Mouse (Mus musculus) hindbrain, embryonic 14.5 days (tissue): ENCODE measurements around the gene N4bp1. TPM values are rescaled to one million over a fixed set of nuclear protein-coding genes. Genes with fewer than 3 reads are reported as not detected.

Experiments
- ATAC-seq: fragments of 200-750 bp; cut with Nextera tagmentation; 2 replicates; pipeline ENCODE4 v1.8.0; 2017; ENCODE audit warnings: moderate number of reproducible peaks, mild to moderate bottlenecking, moderate TSS enrichment, moderate library complexity; ENCODE audit not compliant: low FRiP score
- DNase-seq: peaks from one replicate; pipeline ENCODE4 v3.0.0-alpha.2; 2015; ENCODE audit warnings: low spot score
- H3K27ac ChIP-seq: fragments of 300-500 bp; sonication (generic); 2 replicates; pipeline ENCODE4 v1.5.1; 2014; ENCODE audit warnings: mild to moderate bottlenecking, moderate library complexity
- H3K27me3 ChIP-seq: fragments of 300-500 bp; sonication (generic); 2 replicates; pipeline ENCODE4 v1.6.1; 2014; ENCODE audit warnings: mild to moderate bottlenecking, low read length, mixed read lengths; ENCODE audit not compliant: control insufficient read depth, insufficient read depth
- H3K36me3 ChIP-seq: fragments of 300-500 bp; sonication (generic); replicated peaks from 2 replicates; pipeline ENCODE4 v1.6.1; 2014; ENCODE audit not compliant: control insufficient read depth, insufficient read depth
- H3K4me1 ChIP-seq: fragments of 300-500 bp; sonication (generic); replicated peaks from 2 replicates; pipeline ENCODE4 v1.6.1; 2014; ENCODE audit warnings: antibody characterized with exemption, low read length, mixed read lengths; ENCODE audit not compliant: control insufficient read depth, insufficient read depth
- H3K4me2 ChIP-seq: fragments of 300-500 bp; sonication (generic); replicated peaks from 2 replicates; pipeline ENCODE4 v1.6.1; 2014; ENCODE audit warnings: mild to moderate bottlenecking, moderate library complexity
- H3K4me3 ChIP-seq: fragments of 300-500 bp; sonication (generic); replicated peaks from 2 replicates; pipeline ENCODE4 v1.5.1; 2014; ENCODE audit warnings: mild to moderate bottlenecking, low read length
- H3K9ac ChIP-seq: fragments of 300-500 bp; sonication (generic); 2 replicates; pipeline ENCODE4 v1.6.1; 2014
- H3K9me3 ChIP-seq: fragments of 300-500 bp; sonication (generic); 2 replicates; pipeline ENCODE4 v1.6.1; 2016; ENCODE audit warnings: low read length; ENCODE audit not compliant: control insufficient read depth
- WGBS: fragments of 180-500 bp; shearing (Covaris S2); extraction: QIAGEN DNeasy Blood & Tissue Kit; methylation state at CpG from one replicate; pipeline ENCODE4 v1.1.7; 2014; 5-methylcytosine and 5-hydroxymethylcytosine counted together
- polyA plus RNA-seq: library from polyadenylated mRNA; unstranded; fragments of >200 nt; fragmentation: Nextera tagmentation; extraction: Ambion mirVana; gene quantifications from 2 replicates; pipeline ENCODE4 v1.2.1, GENCODE M21; 2014

The N4bp1 gene
- polyA plus RNA-seq, 1 experiment from 2014 or later: 11.0 TPM

- Histone ChIP-seq H3K4me1 (no peaks in the 10 kb centered on the region), H3K9me3 (no peaks in the 10 kb centered on the region), H3K36me3 (peaks cover 48% of the 10 kb centered on the region), H3K27me3 (no peaks in the 10 kb centered on the region), H3K4me2 (no peak overlapping the region), H3K27ac (no peak overlapping the region), H3K4me3 (no peak overlapping the region), H3K9ac (no peak overlapping the region)
- 97% methylated on average over 12 of the region's 12 CpGs for WGBS
- DNase-seq (no peak), ATAC-seq (no peak)
These were observed 44.9 kb downstream of the N4bp1 start for GRCm38 (mm10) chr8:86840120-86840693.

GRCm38 (mm10) chr8:86838707-86839438, 46.2 kb downstream of the N4bp1 start:
- peaks cover 39% of the 10 kb centered on the region for H3K36me3 ChIP-seq

DNA sequence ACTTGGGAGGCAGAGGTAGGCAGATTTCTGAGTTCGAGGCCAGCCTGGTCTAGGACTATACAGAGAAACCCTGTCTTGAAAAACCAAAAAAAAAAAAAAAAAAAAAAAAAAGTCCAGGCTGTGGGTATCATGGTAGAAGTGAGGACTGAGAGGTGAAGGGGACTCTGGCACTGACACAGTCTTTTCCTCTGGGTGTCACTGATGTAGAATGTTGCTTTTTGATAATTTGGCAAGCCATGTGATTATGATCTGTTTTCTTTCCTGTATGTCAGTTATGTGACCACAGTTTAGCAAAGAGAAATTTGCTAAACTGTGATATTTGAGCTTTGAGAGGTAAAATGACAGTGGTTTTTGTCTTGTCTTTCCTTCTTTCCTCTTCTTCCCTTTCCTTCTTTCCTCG, 47.8 kb downstream of the N4bp1 start:
- ATAC-seq: no peak
- no peak for DNase-seq

More at GRCm38 (mm10) chr8:86838707-86839438, 46.2 kb downstream of the N4bp1 start:
- no peaks in the 10 kb centered on the region for H3K4me1 ChIP-seq
- 97% methylated on average over 6 of the region's 6 CpGs for WGBS
- ATAC-seq (no peak), DNase-seq (no peak)
- H3K9ac ChIP-seq: no peak overlapping the region
- no peaks in the 10 kb centered on the region for H3K27me3 ChIP-seq
- no peak overlapping the region for H3K27ac ChIP-seq
- no peak overlapping the region for H3K4me2 ChIP-seq
- H3K9me3 ChIP-seq: no peaks in the 10 kb centered on the region
- no peak overlapping the region for H3K4me3 ChIP-seq

DNA sequence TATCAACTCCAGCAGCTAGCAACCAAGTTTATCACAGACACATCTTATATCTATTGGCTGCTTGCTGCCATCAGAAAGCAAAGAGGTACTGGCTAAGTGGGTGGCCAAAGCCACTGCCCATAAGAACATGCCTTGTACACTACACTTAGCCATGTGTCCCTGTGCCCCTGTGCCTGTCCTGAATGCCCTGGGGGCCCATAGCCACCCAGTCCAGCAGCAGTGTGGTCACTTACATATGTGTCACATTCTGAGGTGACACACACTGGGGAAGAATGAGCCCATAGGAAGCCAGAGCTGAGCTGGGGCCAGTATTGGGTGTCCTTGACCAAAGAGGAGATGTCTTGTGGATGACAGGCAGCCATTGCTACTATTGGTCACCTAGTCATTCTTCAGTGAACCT, 49.2 kb downstream of the N4bp1 start:
- H3K9ac ChIP-seq: no peak overlapping the region
- ATAC-seq (no peak), DNase-seq (no peak)
- no peaks in the 10 kb centered on the region for H3K27me3 ChIP-seq
- peaks cover 10% of the 10 kb centered on the region; the same call in 1 of the 2 replicates for H3K36me3 ChIP-seq
- no peak overlapping the region for H3K4me3 ChIP-seq
- no peaks in the 10 kb centered on the region for H3K4me1 ChIP-seq
- no peak overlapping the region for H3K27ac ChIP-seq
- no peaks in the 10 kb centered on the region for H3K9me3 ChIP-seq
- H3K4me2 ChIP-seq: no peak overlapping the region

More for the DNA sequence above, 47.8 kb downstream of the N4bp1 start:
- peaks cover 24% of the 10 kb centered on the region for H3K36me3 ChIP-seq
- no peak overlapping the region for H3K27ac ChIP-seq
- H3K9me3 ChIP-seq: no peaks in the 10 kb centered on the region
- no peak overlapping the region for H3K9ac ChIP-seq
- H3K4me1 ChIP-seq: no peaks in the 10 kb centered on the region
- WGBS: 84% methylated on average over 2 of the region's 2 CpGs
- no peaks in the 10 kb centered on the region for H3K27me3 ChIP-seq
- no peak overlapping the region for H3K4me2 ChIP-seq
- no peak overlapping the region for H3K4me3 ChIP-seq

DNA sequence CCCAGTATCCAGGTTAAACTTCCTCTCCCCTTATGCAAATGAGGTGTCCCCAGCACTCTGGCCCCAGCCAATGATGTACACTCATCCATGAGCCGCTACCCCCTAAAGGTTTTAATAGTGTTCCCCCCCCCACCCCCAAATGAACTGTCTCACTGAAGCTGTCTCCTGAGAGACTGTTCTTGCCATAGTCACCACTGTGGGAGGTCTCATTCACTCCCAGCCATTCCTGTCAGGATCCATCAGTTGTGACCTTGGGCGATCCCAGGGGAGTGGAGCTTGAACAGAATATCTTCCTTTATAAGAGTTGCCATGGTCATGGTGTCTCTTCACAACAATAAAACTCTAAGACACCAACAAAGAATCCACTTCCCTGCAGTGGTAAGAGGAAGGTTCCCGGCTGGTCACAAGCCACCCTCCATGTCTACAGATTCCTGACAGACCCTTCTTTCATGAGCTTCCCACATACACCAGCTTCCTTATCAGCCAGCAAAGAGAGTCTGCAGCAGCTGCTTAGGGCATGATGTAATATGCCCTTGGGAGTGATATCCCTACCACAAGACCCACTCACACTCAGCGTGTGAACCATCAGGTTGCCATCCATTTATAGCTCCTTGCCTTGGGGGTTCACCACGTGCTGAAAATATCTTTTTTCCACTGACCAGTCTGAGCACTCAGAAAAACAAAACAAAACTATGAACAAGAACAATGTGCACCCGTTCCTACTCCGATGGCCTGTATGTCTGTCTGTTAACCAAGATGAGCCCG, 50.4 kb downstream of the N4bp1 start:
- H3K4me2 ChIP-seq: no peak overlapping the region
- no peak overlapping the region for H3K9ac ChIP-seq
- 84% methylated on average over 8 of the region's 8 CpGs for WGBS
- H3K9me3 ChIP-seq: no peaks in the 10 kb centered on the region
- H3K27ac ChIP-seq: no peak overlapping the region
- DNase-seq (no peak), ATAC-seq (no peak)
- no peaks in the 10 kb centered on the region for H3K27me3 ChIP-seq
- peaks cover 2% of the 10 kb centered on the region; the same call in 1 of the 2 replicates for H3K36me3 ChIP-seq
- H3K4me3 ChIP-seq: no peak overlapping the region
- no peaks in the 10 kb centered on the region for H3K4me1 ChIP-seq

DNA sequence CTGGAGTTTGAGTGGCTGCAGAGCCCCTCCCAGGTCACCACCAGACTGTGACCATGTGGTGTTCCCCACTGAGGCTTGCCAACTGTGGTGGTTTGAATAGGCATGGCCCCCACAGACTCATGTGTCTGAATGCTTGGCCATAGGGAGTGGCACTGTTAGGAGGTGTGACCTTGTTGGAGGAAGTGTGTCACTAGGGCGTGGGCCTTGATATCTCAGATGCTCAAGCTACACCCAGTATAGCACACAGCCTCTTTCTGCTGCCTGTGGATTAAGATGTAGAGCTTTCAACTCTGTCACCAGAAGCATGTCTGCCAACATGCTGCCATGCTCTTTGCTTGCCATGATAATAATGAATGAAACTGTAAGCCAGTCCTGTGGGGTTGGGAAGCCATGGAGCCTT, 51.1 kb downstream of the N4bp1 start:
- DNase-seq (no peak), ATAC-seq (no peak)
- Histone ChIP-seq H3K4me3 (no peak overlapping the region), H3K27me3 (no peaks in the 10 kb centered on the region), H3K4me2 (no peak overlapping the region), H3K36me3 (no peaks in the 10 kb centered on the region), H3K27ac (no peak overlapping the region), H3K4me1 (no peaks in the 10 kb centered on the region), H3K9ac (no peak overlapping the region), H3K9me3 (no peaks in the 10 kb centered on the region)
- WGBS: 89% methylated on average over 1 of the region's 1 CpGs

DNA sequence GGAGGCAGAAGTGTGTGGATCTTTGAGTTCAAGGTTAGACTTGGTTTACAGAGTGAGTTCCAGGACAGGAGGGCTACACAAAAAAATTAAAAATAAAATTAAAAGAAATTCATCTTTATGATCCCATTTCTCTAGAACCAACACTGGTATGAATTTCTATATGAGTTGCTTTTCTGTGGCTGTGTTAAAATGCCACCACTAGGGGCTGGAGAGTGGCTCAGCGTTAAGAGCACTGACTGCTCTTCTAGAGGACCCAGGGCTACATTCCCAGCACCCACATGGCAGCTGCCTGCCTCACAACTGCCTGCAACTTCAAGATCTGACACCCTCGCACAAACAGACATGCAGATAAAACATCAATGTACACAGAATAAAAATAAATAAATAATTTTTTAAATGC, 56.1 kb downstream of the N4bp1 start:
- H3K4me3 ChIP-seq: no peak overlapping the region
- no peaks in the 10 kb centered on the region for H3K27me3 ChIP-seq
- WGBS: 57% methylated on average over 2 of the region's 2 CpGs
- DNase-seq (no peak), ATAC-seq (no peak)
- H3K4me1 ChIP-seq: no peaks in the 10 kb centered on the region
- no peaks in the 10 kb centered on the region for H3K36me3 ChIP-seq
- no peak overlapping the region for H3K4me2 ChIP-seq
- H3K27ac ChIP-seq: no peak overlapping the region
- no peaks in the 10 kb centered on the region for H3K9me3 ChIP-seq
- H3K9ac ChIP-seq: no peak overlapping the region

GRCm38 (mm10) chr8:86827199-86827598, 57.9 kb downstream of the N4bp1 start:
- Histone ChIP-seq H3K9me3 (no peaks in the 10 kb centered on the region), H3K4me3 (no peak overlapping the region), H3K27ac (no peak overlapping the region), H3K4me1 (no peaks in the 10 kb centered on the region), H3K36me3 (no peaks in the 10 kb centered on the region), H3K4me2 (no peak overlapping the region), H3K27me3 (no peaks in the 10 kb centered on the region), H3K9ac (no peak overlapping the region)
- 95% methylated on average over 5 of the region's 5 CpGs for WGBS
- ATAC-seq: no peak
- no peak for DNase-seq

DNA sequence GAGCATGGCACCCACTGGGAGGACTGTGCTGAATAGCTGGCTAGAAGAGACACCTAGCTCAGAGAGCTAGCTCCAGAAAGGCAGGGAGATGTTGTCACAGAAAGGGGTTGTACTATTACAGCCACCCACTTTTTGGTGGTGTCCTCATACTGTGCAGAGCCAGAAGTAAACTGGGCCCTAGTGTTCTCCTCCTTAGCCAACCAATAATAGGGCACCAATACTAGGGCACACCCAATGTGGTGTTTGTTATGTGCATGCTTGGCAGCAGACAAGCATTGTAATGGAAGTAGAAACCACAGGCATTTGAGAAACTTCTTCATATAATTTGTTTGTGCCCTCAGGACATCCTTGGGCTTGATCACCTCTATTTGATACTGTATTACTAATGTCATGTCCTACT, 58.5 kb downstream of the N4bp1 start:
- H3K27me3 ChIP-seq: no peaks in the 10 kb centered on the region
- no peak for ATAC-seq
- no peaks in the 10 kb centered on the region for H3K9me3 ChIP-seq
- no peaks in the 10 kb centered on the region for H3K36me3 ChIP-seq
- H3K4me3 ChIP-seq: no peak overlapping the region
- DNase-seq: no peak
- H3K9ac ChIP-seq: no peak overlapping the region
- no peak overlapping the region for H3K4me2 ChIP-seq
- H3K4me1 ChIP-seq: no peaks in the 10 kb centered on the region
- no peak overlapping the region for H3K27ac ChIP-seq
